ENCODE assay signal across 13 mouse cellular contexts in genomic region chr10:19034764-19035163, GRCm38 (mm10). TPM values are rescaled to one million over a fixed set of nuclear protein-coding genes. Genes with fewer than 3 reads are reported as not detected.
DNase-seq lines count a peak whose midpoint lies in the region; ATAC-seq lines count a peak whose summit lies in the region.
"Had no signal": no experiment of that assay in that cellular context is flagged by ENCODE, and none has a peak within 500 bp of the region (broad histone marks: within the 10 kb centered on the region; RNA-seq: fewer than 3 reads in every experiment).

No protein-coding gene starts in this region.

- peak; percentile 53; the same call in 1 of the 2 replicates for ATAC-seq in forebrain, embryonic 13.5 days
- no peak for ATAC-seq in forebrain, embryonic 12.5 days (ENCODE audit: low FRiP score)
- ATAC-seq in hindbrain, embryonic 16.5 days, result peak; percentile 50; the same call in 1 of the 2 replicates
- ATAC-seq in hindbrain, embryonic 14.5 days (ENCODE audit: low FRiP score), result no peak
- ATAC-seq: activated CD4-positive, CD25-positive, alpha-beta regulatory T cell, adult 4 months had no signal

- H3K4me2 ChIP-seq in forebrain, embryonic 13.5 days, result no peak overlapping the region
- H3K4me2 ChIP-seq in forebrain, embryonic 12.5 days, result no peak overlapping the region
- H3K4me2 ChIP-seq in hindbrain, embryonic 16.5 days (ENCODE audit: low read length), result no peak overlapping the region
- no peak overlapping the region for H3K4me2 ChIP-seq in hindbrain, embryonic 14.5 days (replicated peaks)

- no peaks in the 10 kb centered on the region for H3K36me3 ChIP-seq in forebrain, embryonic 13.5 days (ENCODE audit: poor library complexity, severe bottlenecking)
- H3K36me3 ChIP-seq in forebrain, embryonic 12.5 days (replicated peaks), result no peaks in the 10 kb centered on the region
- H3K36me3 ChIP-seq in hindbrain, embryonic 16.5 days (ENCODE audit: control insufficient read depth, insufficient read depth, low read length), result no peaks in the 10 kb centered on the region
- H3K36me3 ChIP-seq in hindbrain, embryonic 14.5 days (replicated peaks; ENCODE audit: control insufficient read depth, insufficient read depth), result no peaks in the 10 kb centered on the region

- no peaks in the 10 kb centered on the region for H3K9me3 ChIP-seq in forebrain, embryonic 13.5 days (replicated peaks)
- no peaks in the 10 kb centered on the region for H3K9me3 ChIP-seq in forebrain, embryonic 12.5 days
- H3K9me3 ChIP-seq in hindbrain, embryonic 16.5 days (ENCODE audit: control insufficient read depth, low read length), result no peaks in the 10 kb centered on the region
- no peaks in the 10 kb centered on the region for H3K9me3 ChIP-seq in hindbrain, embryonic 14.5 days (ENCODE audit: control insufficient read depth, low read length)

- no peak overlapping the region for H3K27ac ChIP-seq in forebrain, embryonic 13.5 days
- H3K27ac ChIP-seq in forebrain, embryonic 12.5 days, result no peak overlapping the region
- H3K27ac ChIP-seq in hindbrain, embryonic 16.5 days (ENCODE audit: low read depth, low read length), result no peak overlapping the region
- no peak overlapping the region for H3K27ac ChIP-seq in hindbrain, embryonic 14.5 days

- H3K9ac ChIP-seq in forebrain, embryonic 13.5 days, result no peak overlapping the region
- no peak overlapping the region for H3K9ac ChIP-seq in forebrain, embryonic 12.5 days
- H3K9ac ChIP-seq in hindbrain, embryonic 16.5 days (ENCODE audit: low read depth, low read length), result no peak overlapping the region
- H3K9ac ChIP-seq in hindbrain, embryonic 14.5 days, result no peak overlapping the region

- no peaks in the 10 kb centered on the region for H3K4me1 ChIP-seq in forebrain, embryonic 13.5 days
- no peaks in the 10 kb centered on the region for H3K4me1 ChIP-seq in forebrain, embryonic 12.5 days
- H3K4me1 ChIP-seq in hindbrain, embryonic 16.5 days (ENCODE audit: control insufficient read depth, insufficient read depth, low read depth, low read length), result no peaks in the 10 kb centered on the region
- H3K4me1 ChIP-seq in hindbrain, embryonic 14.5 days (replicated peaks; ENCODE audit: control insufficient read depth, insufficient read depth, low read length), result no peaks in the 10 kb centered on the region

- H3K27me3 ChIP-seq in forebrain, embryonic 13.5 days, result no peaks in the 10 kb centered on the region
- H3K27me3 ChIP-seq in forebrain, embryonic 12.5 days, result no peaks in the 10 kb centered on the region
- H3K27me3 ChIP-seq in hindbrain, embryonic 16.5 days (replicated peaks; ENCODE audit: control insufficient read depth, insufficient read depth, low read length), result no peaks in the 10 kb centered on the region
- H3K27me3 ChIP-seq in hindbrain, embryonic 14.5 days (ENCODE audit: control insufficient read depth, insufficient read depth, low read length), result no peaks in the 10 kb centered on the region

- H3K4me3 ChIP-seq in forebrain, embryonic 13.5 days, result no peak overlapping the region
- no peak overlapping the region for H3K4me3 ChIP-seq in forebrain, embryonic 12.5 days (replicated peaks)
- no peak overlapping the region for H3K4me3 ChIP-seq in hindbrain, embryonic 16.5 days (ENCODE audit: low read length)
- no peak overlapping the region for H3K4me3 ChIP-seq in hindbrain, embryonic 14.5 days (replicated peaks; ENCODE audit: low read length)

- no peak for DNase-seq in hindbrain, embryonic 14.5 days (ENCODE audit: low spot score)
- DNase-seq in lung, postnatal 10 days, result peak; percentile 16
- no peak for DNase-seq in lung, postnatal 25 days (ENCODE audit: low spot score)
- no peak for DNase-seq in urinary bladder, postnatal 25 days (ENCODE audit: low spot score)
- no peak for DNase-seq in layer of hippocampus, postnatal 10 days (ENCODE audit: low spot score in 2 of 2)
- DNase-seq: cerebellum, adult 9-10 months; gastrocnemius, postnatal 36 days; liver; thymus, adult 2 months had no signal

- 85% methylated on average over 3 of the region's 3 CpGs for WGBS in forebrain, embryonic 13.5 days
- 92% methylated on average over 3 of the region's 3 CpGs for WGBS in forebrain, embryonic 12.5 days
- WGBS in hindbrain, embryonic 16.5 days, result 67% methylated on average over 3 of the region's 3 CpGs
- 76% methylated on average over 3 of the region's 3 CpGs for WGBS in hindbrain, embryonic 14.5 days

RNA-seq across cellular contexts. Expression of gene Tnfaip3, which starts 19.3 kb away (rescaled TPM):
- 1.3 TPM in 2 replicates for polyA plus RNA-seq in forebrain, embryonic 13.5 days (2015; fragmentation: Nextera tagmentation; extraction: Ambion mirVana)
- polyA plus RNA-seq in forebrain, embryonic 12.5 days (2016; fragmentation: Nextera tagmentation; extraction: Ambion mirVana), result 0.92 and 1.5 TPM in 2 replicates
- polyA plus RNA-seq in hindbrain, embryonic 16.5 days (2015; fragmentation: Nextera tagmentation; extraction: Ambion mirVana), result 2.9 and 3.0 TPM in 2 replicates
- polyA plus RNA-seq in hindbrain, embryonic 14.5 days (2014; fragmentation: Nextera tagmentation; extraction: Ambion mirVana), result 2.9 and 3.0 TPM in 2 replicates
- total RNA-seq in layer of hippocampus, postnatal 10 days (2021), result 1 to 10 TPM; 5.0 to 5.9 TPM

Comparison
In these comparisons a context has a peak if more than half of its experiments do, and no peak if none do; other contexts are left out.
1. ATAC-seq: peak in forebrain, embryonic 13.5 days (single experiment) and hindbrain, embryonic 16.5 days (single experiment); none in forebrain, embryonic 12.5 days (single experiment) and hindbrain, embryonic 14.5 days (single experiment).